Mouse (Mus musculus): ENCODE results near the gene Slc23a4. TPM values are rescaled to one million over a fixed set of nuclear protein-coding genes. Genes with fewer than 3 reads are reported as not detected.

The Slc23a4 gene
- polyA plus RNA-seq, 1 experiment from 2014 or later: 0.27 TPM

- Histone ChIP-seq H3K9ac (replicated peaks; ENCODE audit: low read length) (no peak overlapping the region), H3K4me1 (ENCODE audit: insufficient read depth, low read length) (no peaks in the 10 kb centered on the region), H3K9me3 (ENCODE audit: low read length) (no peaks in the 10 kb centered on the region), H3K36me3 (ENCODE audit: insufficient read depth, low read length) (peaks cover 38% of the 10 kb centered on the region), H3K4me2 (replicated peaks; ENCODE audit: low read depth, low read length) (no peak overlapping the region), H3K27ac (ENCODE audit: low read length) (no peak overlapping the region), H3K4me3 (ENCODE audit: low read length) (no peak overlapping the region), H3K27me3 (ENCODE audit: insufficient read depth, low read length) (no peaks in the 10 kb centered on the region)
- ATAC-seq (ENCODE audit: low FRiP score, low TSS enrichment): no peak
- 69% methylated on average over 16 of the region's 16 CpGs for WGBS
These were observed 91.9 kb downstream of the Slc23a4 start for GRCm38 (mm10) chr6:34896168-34896780.

- no peak overlapping the region for H3K4me3 ChIP-seq (ENCODE audit: low read length)
- H3K4me1 ChIP-seq (ENCODE audit: insufficient read depth, low read length): no peaks in the 10 kb centered on the region
- no peak for ATAC-seq (ENCODE audit: low FRiP score, low TSS enrichment)
- no peak overlapping the region for H3K4me2 ChIP-seq (replicated peaks; ENCODE audit: low read depth, low read length)
- no peaks in the 10 kb centered on the region for H3K27me3 ChIP-seq (ENCODE audit: insufficient read depth, low read length)
- H3K9me3 ChIP-seq (ENCODE audit: low read length): no peaks in the 10 kb centered on the region
- H3K9ac ChIP-seq (replicated peaks; ENCODE audit: low read length): no peak overlapping the region
- H3K36me3 ChIP-seq (ENCODE audit: insufficient read depth, low read length): peaks cover 45% of the 10 kb centered on the region
- WGBS: 84% methylated on average over 7 of the region's 7 CpGs
- no peak overlapping the region for H3K27ac ChIP-seq (ENCODE audit: low read length)
These were observed 92.6 kb downstream of the Slc23a4 start for GRCm38 (mm10) chr6:34895569-34895968.

Other genes with a start within 250 kb of the Slc23a4 start
- 4.7 TPM in 2 replicates for gene Agbl3, start 208.0 kb downstream of the Slc23a4 start, polyA plus RNA-seq (2015; fragmentation: Nextera tagmentation; extraction: Ambion mirVana)
- gene Tmem140, start 125.3 kb downstream of the Slc23a4 start, polyA plus RNA-seq (2015; fragmentation: Nextera tagmentation; extraction: Ambion mirVana): 2.8 and 3.1 TPM in 2 replicates
- 15.2 and 15.4 TPM in 2 replicates for gene Cyren, start 110.3 kb downstream of the Slc23a4 start, polyA plus RNA-seq (2015; fragmentation: Nextera tagmentation; extraction: Ambion mirVana)
- 11.2 and 11.3 TPM in 2 replicates for gene Wdr91, start 77.5 kb downstream of the Slc23a4 start, polyA plus RNA-seq (2015; fragmentation: Nextera tagmentation; extraction: Ambion mirVana)
- not detected in 2 replicates for gene Stra8, start 68.2 kb downstream of the Slc23a4 start, polyA plus RNA-seq (2015; fragmentation: Nextera tagmentation; extraction: Ambion mirVana)
- gene Cnot4, start 145.3 kb upstream of the Slc23a4 start, polyA plus RNA-seq (2015; fragmentation: Nextera tagmentation; extraction: Ambion mirVana): 23.1 and 26.3 TPM in 2 replicates
- 36.6 and 41.1 TPM in 2 replicates for gene Nup205, start 189.0 kb upstream of the Slc23a4 start, polyA plus RNA-seq (2015; fragmentation: Nextera tagmentation; extraction: Ambion mirVana)